Mouse (Mus musculus) spleen, adult 2 months (tissue): ENCODE data around the gene Zscan25. TPM values are rescaled to one million over a fixed set of nuclear protein-coding genes. Genes with fewer than 3 reads are reported as not detected.
"Not testable (repeated sequence)": the region's sequence is repeated elsewhere in the genome, so short reads cannot be mapped to it uniquely, and the experiment has no call there.

Experiments
- DNase-seq, 2 experiments: peaks; one replicate each; pipeline versions ENCODE4 v3.0.0 to v3.0.0-alpha.2; 2012 to 2021; ENCODE audit warnings: low spot score in 2 of 2, low read depth in 1 of 2
- H3K27ac ChIP-seq: fragments of 200-500 bp; 2 replicates; pipeline ENCODE4 v1.5.1; 2012; ENCODE audit warnings: low read length, inconsistent platforms; ENCODE audit not compliant: insufficient read depth
- H3K27me3 ChIP-seq: fragments of 200-500 bp; 2 replicates; pipeline ENCODE4 v1.6.1; 2012; ENCODE audit warnings: mild to moderate bottlenecking, moderate library complexity, low read length, inconsistent platforms; ENCODE audit not compliant: control insufficient read depth, insufficient read depth
- H3K36me3 ChIP-seq: fragments of 200-500 bp; 2 replicates; pipeline ENCODE4 v1.6.1; 2012; ENCODE audit warnings: mild to moderate bottlenecking, low read length, inconsistent platforms; ENCODE audit not compliant: control insufficient read depth, insufficient read depth
- H3K4me1 ChIP-seq: fragments of 200-500 bp; 2 replicates; pipeline ENCODE4 v1.6.1; 2011; ENCODE audit warnings: inconsistent platforms; ENCODE audit not compliant: control insufficient read depth, insufficient read depth, insufficient read length
- H3K4me3 ChIP-seq: fragments of 200-500 bp; 2 replicates; pipeline ENCODE4 v1.5.1; 2011; ENCODE audit warnings: mild to moderate bottlenecking, inconsistent platforms; ENCODE audit not compliant: insufficient read depth, insufficient read length; ENCODE audit errors: extremely low read depth
- CTCF ChIP-seq: fragments of 200-500 bp; IDR thresholded peaks from 2 replicates; pipeline ENCODE4 v1.5.1; 2011; ENCODE audit warnings: mild to moderate bottlenecking, inconsistent platforms; ENCODE audit not compliant: insufficient read depth, insufficient read length, insufficient replicate concordance; ENCODE audit errors: extremely low read depth
- POLR2A ChIP-seq: fragments of 200-500 bp; IDR thresholded peaks from 2 replicates; pipeline ENCODE4 v1.6.1; 2011; ENCODE audit warnings: low read depth, low read length, inconsistent platforms
- WGBS: fragments of 180-500 bp; shearing (Covaris S2); methylation state at CpG from one replicate; pipeline ENCODE4 v1.1.7; 2018; 5-methylcytosine and 5-hydroxymethylcytosine counted together
- polyA plus RNA-seq: library from polyadenylated mRNA; depleted of rRNA; stranded (reverse); fragments of >200 nt; gene quantifications from 2 replicates; pipeline ENCODE4 v1.2.3, GENCODE M21; 2012; rRNA removed

The Zscan25 gene
- polyA plus RNA-seq, 1 experiment, result 15.8 TPM

GRCm38 (mm10) chr5:145313845-145314244, 33.5 kb downstream of the Zscan25 start:
- TF ChIP-seq CTCF (no peak), POLR2A (no peak)
- H3K27ac ChIP-seq, result no peak overlapping the region
- no peaks in the 10 kb centered on the region for H3K4me1 ChIP-seq
- no peak overlapping the region for H3K4me3 ChIP-seq
- no peaks in the 10 kb centered on the region for H3K27me3 ChIP-seq
- H3K36me3 ChIP-seq, result no peaks in the 10 kb centered on the region
- no peak for DNase-seq

- WGBS, result 88% methylated on average over 1 of the region's 1 CpGs
- DNase-seq, result no peak
- no peak for TF ChIP-seq CTCF
- TF ChIP-seq POLR2A, result no peak
- no peaks in the 10 kb centered on the region for H3K4me1 ChIP-seq
- H3K4me3 ChIP-seq, result no peak overlapping the region
- no peaks in the 10 kb centered on the region for H3K27me3 ChIP-seq
- H3K36me3 ChIP-seq, result no peaks in the 10 kb centered on the region
- no peak overlapping the region for H3K27ac ChIP-seq
Measured at GRCm38 (mm10) chr5:145317141-145317540, 36.8 kb downstream of the Zscan25 start.

- DNase-seq, H3K4me1 ChIP-seq, H3K27me3 ChIP-seq, H3K36me3 ChIP-seq, H3K4me3 ChIP-seq, H3K27ac ChIP-seq: not testable (repeated sequence)
Measured at GRCm38 (mm10) chr5:145338756-145339155, 58.5 kb downstream of the Zscan25 start.

Other genes with a start within 250 kb of the Zscan25 start
- gene Gm4871, start 247.7 kb upstream of the Zscan25 start, polyA plus RNA-seq, result not detected in 2 replicates
- not detected in 2 replicates for gene 1700018F24Rik, start 237.5 kb upstream of the Zscan25 start, polyA plus RNA-seq
- gene Arpc1a, start 196.7 kb upstream of the Zscan25 start, polyA plus RNA-seq, result 49.7 and 54.0 TPM in 2 replicates
- gene Kpna7, start 196.5 kb upstream of the Zscan25 start, polyA plus RNA-seq, result not detected in 2 replicates
- gene Arpc1b, start 166.3 kb upstream of the Zscan25 start, polyA plus RNA-seq, result 780 and 1,055 TPM in 2 replicates
- gene Pdap1, start 140.3 kb upstream of the Zscan25 start, polyA plus RNA-seq, result 17.8 and 18.4 TPM in 2 replicates
- gene Bud31, start 140.1 kb upstream of the Zscan25 start, polyA plus RNA-seq, result 26.7 and 30.4 TPM in 2 replicates
- gene Ptcd1, start 113.4 kb upstream of the Zscan25 start, polyA plus RNA-seq, result 8.4 and 9.7 TPM in 2 replicates
- 25.5 and 31.7 TPM in 2 replicates for gene Cpsf4, start 113.3 kb upstream of the Zscan25 start, polyA plus RNA-seq
- gene Atp5j2, start 88.4 kb upstream of the Zscan25 start, polyA plus RNA-seq, result 48.4 and 49.7 TPM in 2 replicates
- gene Zkscan14, start 78.6 kb upstream of the Zscan25 start, polyA plus RNA-seq, result 3.4 and 3.7 TPM in 2 replicates
- 2.6 and 2.8 TPM in 2 replicates for gene Zkscan5, start 75.9 kb upstream of the Zscan25 start, polyA plus RNA-seq
- gene Zfp655, start 48.8 kb upstream of the Zscan25 start, polyA plus RNA-seq, result 7.6 and 10.2 TPM in 2 replicates
- not detected in 2 replicates for gene Cyp3a57, start 64.8 kb downstream of the Zscan25 start, polyA plus RNA-seq
- gene Cyp3a16, start 189.2 kb downstream of the Zscan25 start, polyA plus RNA-seq, result not detected in 2 replicates